Mouse (Mus musculus) layer of hippocampus, postnatal 25 days (tissue): ENCODE measurements around the gene Ptgir. TPM values are rescaled to one million over a fixed set of nuclear protein-coding genes. Genes with fewer than 3 reads are reported as not detected.

Experiments
- DNase-seq, 2 experiments: peaks; one replicate each; pipeline ENCODE4 v3.0.0; 2022; ENCODE audit warnings: mixed read lengths in 2 of 2, low spot score in 1 of 2; ENCODE audit errors: extremely low spot score in 1 of 2
- total RNA-seq, 2 experiments: library from RNA; stranded (reverse); gene quantifications; 2 replicates each; pipeline ENCODE4 v1.2.3; 2021

The Ptgir gene
- total RNA-seq = under 1 TPM in 1 of 2 experiments, not detected in 1; 0.09 TPM

- DNase-seq = no peak
These were observed at the start of gene Ptgir for GRCm38 (mm10) chr7:16906281-16906680. Ptgir (plus strand) TSS chr7:16906490.

- DNase-seq = no peak
These were observed 48.0 kb upstream of the Ptgir start for GRCm38 (mm10) chr7:16858336-16858735.

GRCm38 (mm10) chr7:16859902-16860651, 46.2 kb upstream of the Ptgir start:
- DNase-seq = peak in 1 of 2 experiments; percentile 77

- DNase-seq = no peak
These were observed 38.8 kb upstream of the Ptgir start for GRCm38 (mm10) chr7:16867488-16867887.

- DNase-seq = peak; percentile 65 to 70
These were observed 36.8 kb upstream of the Ptgir start for GRCm38 (mm10) chr7:16869497-16869896.

- no peak for DNase-seq
These were observed 34.7 kb upstream of the Ptgir start for GRCm38 (mm10) chr7:16871600-16871999.

GRCm38 (mm10) chr7:16872478-16872877, 33.8 kb upstream of the Ptgir start:
- no peak for DNase-seq

- no peak for DNase-seq
These were observed 32.9 kb upstream of the Ptgir start for GRCm38 (mm10) chr7:16873392-16873791.

GRCm38 (mm10) chr7:16874190-16874589, 32.1 kb upstream of the Ptgir start:
- peak; percentile 62 to 75 for DNase-seq

GRCm38 (mm10) chr7:16874756-16875309, 31.5 kb upstream of the Ptgir start:
- DNase-seq = peak; percentile 94

- DNase-seq = no peak
These were observed 31.2 kb upstream of the Ptgir start, which contains the start of gene Dact3 for GRCm38 (mm10) chr7:16875310-16875325. Dact3 (plus strand) TSS chr7:16875317.

- no peak for DNase-seq
These were observed 31.0 kb upstream of the Ptgir start for GRCm38 (mm10) chr7:16875326-16875725.

- DNase-seq = no peak
These were observed 30.3 kb upstream of the Ptgir start for GRCm38 (mm10) chr7:16876006-16876405.

GRCm38 (mm10) chr7:16876608-16877007, 29.7 kb upstream of the Ptgir start:
- no peak for DNase-seq

GRCm38 (mm10) chr7:16877717-16878116, 28.6 kb upstream of the Ptgir start:
- DNase-seq = no peak

- DNase-seq = no peak
These were observed 26.3 kb upstream of the Ptgir start for GRCm38 (mm10) chr7:16879796-16880547.

- DNase-seq = no peak
These were observed 25.7 kb upstream of the Ptgir start for GRCm38 (mm10) chr7:16880615-16881014.

- DNase-seq = no peak
These were observed 23.1 kb upstream of the Ptgir start for GRCm38 (mm10) chr7:16883162-16883561.

- DNase-seq = no peak
These were observed 22.0 kb upstream of the Ptgir start for GRCm38 (mm10) chr7:16884334-16884733.

- no peak for DNase-seq
These were observed 21.0 kb upstream of the Ptgir start for GRCm38 (mm10) chr7:16885271-16885776.

- no peak for DNase-seq
These were observed 20.4 kb upstream of the Ptgir start for GRCm38 (mm10) chr7:16885905-16886304.

- no peak for DNase-seq
These were observed 15.8 kb upstream of the Ptgir start for GRCm38 (mm10) chr7:16890536-16890935.
